Mouse (Mus musculus) MEL-GATA-1-ER (cell line): ENCODE results near the gene Mmp7.

Experiments
- DNase-seq: peaks from one replicate; pipeline ENCODE4 v3.0.0-alpha.2; 2012; ENCODE audit warnings: low read depth; ENCODE audit errors: extremely low read depth

The Mmp7 gene

GRCm38 (mm10) chr9:7742696-7743095, 50.8 kb downstream of the Mmp7 start:
- DNase-seq: no peak

DNA sequence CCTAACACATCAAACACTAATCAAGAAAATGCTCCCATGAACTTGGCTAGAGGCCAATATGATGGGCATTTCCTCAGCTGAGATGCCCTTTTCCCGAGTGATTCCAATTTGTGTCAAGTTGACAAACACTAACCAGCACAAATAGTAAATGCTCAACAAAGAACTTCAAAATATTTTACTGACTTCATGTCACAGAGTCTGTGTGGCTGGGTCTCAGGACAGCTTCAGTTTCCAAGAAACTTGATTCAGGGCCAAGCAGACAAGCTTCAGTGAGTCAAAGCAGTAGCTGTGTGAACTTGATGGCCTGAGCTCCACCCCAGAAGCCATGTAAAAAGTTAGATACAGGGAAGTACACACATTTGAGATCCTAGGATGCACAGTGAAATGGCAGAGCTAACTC, 52.3 kb downstream of the Mmp7 start:
- DNase-seq: no peak

DNA sequence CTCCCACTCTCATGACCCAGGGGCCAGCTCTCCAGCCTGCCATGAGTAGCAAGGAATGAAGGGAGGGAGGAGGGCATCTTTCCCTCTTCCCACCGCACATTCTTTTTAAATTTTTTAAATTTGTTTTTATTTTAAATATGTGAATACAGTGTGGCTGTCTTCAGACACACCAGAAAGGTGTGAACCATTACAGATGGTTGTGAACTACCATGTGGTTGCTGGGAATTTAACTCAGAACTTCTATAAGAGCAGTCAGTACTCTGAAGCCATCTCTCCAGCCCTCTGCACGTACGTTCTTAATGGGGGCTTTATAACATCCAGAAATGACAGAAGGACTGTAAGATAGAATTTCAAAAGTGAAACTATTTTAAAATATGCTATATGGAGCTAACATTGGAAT, 57.0 kb downstream of the Mmp7 start:
- DNase-seq: no peak
